Mouse (Mus musculus) left cerebral cortex, postnatal 25 days (tissue): ENCODE measurements around the gene Clca3a1. TPM values are rescaled to one million over a fixed set of nuclear protein-coding genes. Genes with fewer than 3 reads are reported as not detected.
A peak's percentile ranks its signal among the peaks of the same experiment; 100 is the strongest.

ENCODE experiments used
- DNase-seq, 2 experiments: peaks; one replicate each; pipeline ENCODE4 v3.0.0; 2022; ENCODE audit warnings: low spot score in 2 of 2, mixed read lengths in 1 of 2
- intact Hi-C: fragments of 180-260 bp; cut with DNase I; formaldehyde crosslinking; loops from one replicate; pipeline ENCODE4 v1.15.1; 2025
- total RNA-seq, 2 experiments: library from RNA; stranded (reverse); gene quantifications; 2 replicates each; pipeline ENCODE4 v1.2.3; 2021

Clca3a1 gene
- total RNA-seq, 2 experiments from 2014 or later, result 0.18 to 0.28 TPM

- intact Hi-C loops, result loop anchor here (2.0 to 5.0 kb wide), 4 partner anchors 28 to 268 kb away; no protein-coding TSS in a partner anchor
These were observed 39.5 kb downstream of the Clca3a1 start for GRCm38 (mm10) chr3:144721077-144721859.

GRCm38 (mm10) chr3:144719901-144720747 lies 40.7 kb downstream of the Clca3a1 start, which contains the start of gene Sh3glb1:
Gene Sh3glb1, minus strand, starts transcription at chr3:144720335.
- peak; percentile 96 to 97 for DNase-seq
- intact Hi-C loops, result loop anchor here (2.0 to 5.0 kb wide), 4 partner anchors 27 to 267 kb away; no protein-coding TSS in a partner anchor

More at GRCm38 (mm10) chr3:144721077-144721859, 39.5 kb downstream of the Clca3a1 start:
- DNase-seq, result no peak

GRCm38 (mm10) chr3:144719088-144719900 lies 41.5 kb downstream of the Clca3a1 start:
- intact Hi-C loops, result no loop called here
- DNase-seq, result peak; percentile 47 to 48

- no peak for DNase-seq
- intact Hi-C loops, result no loop called here
These were observed 42.1 kb downstream of the Clca3a1 start for GRCm38 (mm10) chr3:144718706-144719087.

GRCm38 (mm10) chr3:144717835-144718234 lies 42.9 kb downstream of the Clca3a1 start:
- intact Hi-C loops, result no loop called here
- peak in 1 of 2 experiments; percentile 41 for DNase-seq

- no peak for DNase-seq
- intact Hi-C loops, result no loop called here
These were observed 43.7 kb downstream of the Clca3a1 start for GRCm38 (mm10) chr3:144717121-144717520.

GRCm38 (mm10) chr3:144715901-144716300 lies 44.9 kb downstream of the Clca3a1 start:
- DNase-seq, result no peak
- intact Hi-C loops, result no loop called here

- DNase-seq, result no peak
- intact Hi-C loops, result no loop called here
These were observed 45.7 kb downstream of the Clca3a1 start for GRCm38 (mm10) chr3:144715033-144715432.

- intact Hi-C loops, result no loop called here
- DNase-seq, result no peak
These were observed 46.2 kb downstream of the Clca3a1 start for GRCm38 (mm10) chr3:144714606-144715005.

- DNase-seq, result no peak
- intact Hi-C loops, result no loop called here
These were observed 46.7 kb downstream of the Clca3a1 start for GRCm38 (mm10) chr3:144714126-144714525.

- DNase-seq, result no peak
- intact Hi-C loops, result no loop called here
These were observed 49.1 kb downstream of the Clca3a1 start for GRCm38 (mm10) chr3:144711607-144712206.

GRCm38 (mm10) chr3:144708612-144709011 lies 52.2 kb downstream of the Clca3a1 start:
- DNase-seq, result no peak

GRCm38 (mm10) chr3:144703959-144704358 lies 56.8 kb downstream of the Clca3a1 start:
- DNase-seq, result no peak
- intact Hi-C loops, result no loop called here

More at GRCm38 (mm10) chr3:144708612-144709011, 52.2 kb downstream of the Clca3a1 start:
- intact Hi-C loops, result no loop called here

GRCm38 (mm10) chr3:144698790-144699433 lies 61.9 kb downstream of the Clca3a1 start:
- intact Hi-C loops, result no loop called here
- DNase-seq, result no peak

GRCm38 (mm10) chr3:144697942-144698341 lies 62.8 kb downstream of the Clca3a1 start:
- DNase-seq, result no peak
- intact Hi-C loops, result no loop called here

- no peak for DNase-seq
- intact Hi-C loops, result no loop called here
These were observed 63.6 kb downstream of the Clca3a1 start for GRCm38 (mm10) chr3:144697154-144697553.

- peak in 1 of 2 experiments; percentile 33 for DNase-seq
- intact Hi-C loops, result loop anchor here (5.0 kb wide), 2 partner anchors 243 to 437 kb away; no protein-coding TSS in a partner anchor
These were observed 65.8 kb downstream of the Clca3a1 start for GRCm38 (mm10) chr3:144694941-144695340.

GRCm38 (mm10) chr3:144694040-144694439 lies 66.7 kb downstream of the Clca3a1 start:
- DNase-seq, result no peak
- intact Hi-C loops, result loop anchor here (5.0 kb wide), 2 partner anchors 242 to 438 kb away; no protein-coding TSS in a partner anchor
